Mouse (Mus musculus) myocyte (in vitro differentiated cells): ENCODE results near the gene Ccnd1.

Experiments used
- CEBPB ChIP-seq: IDR thresholded peaks from 2 replicates; pipeline ENCODE4 v1.6.1; 2011; ENCODE audit warnings: mild to moderate bottlenecking, moderate library complexity; ENCODE audit not compliant: poor library complexity, insufficient read depth, severe bottlenecking
- E2F4 ChIP-seq: IDR thresholded peaks from one replicate; pipeline ENCODE4 v1.6.1; 2011; ENCODE audit warnings: mild to moderate bottlenecking, control low read depth, moderate library complexity; ENCODE audit not compliant: insufficient read depth
- MAX ChIP-seq: IDR thresholded peaks from one replicate; pipeline ENCODE4 v1.6.1; 2011; ENCODE audit warnings: low read depth, mild to moderate bottlenecking, control low read depth
- MYOD1 ChIP-seq, 3 experiments: IDR thresholded peaks; one replicate each; pipeline ENCODE4 v1.6.1; 2011; ENCODE audit warnings: control low read depth in 2 of 3, low read depth in 2 of 3, mild to moderate bottlenecking in 2 of 3, moderate library complexity in 1 of 3; ENCODE audit not compliant: insufficient read length in 2 of 3, control insufficient read depth in 1 of 3
- MYOG ChIP-seq, 3 experiments: IDR thresholded peaks; one replicate each; pipeline ENCODE4 v1.6.1; 2011; ENCODE audit warnings: control low read depth in 2 of 3, low read depth in 2 of 3, mild to moderate bottlenecking in 2 of 3; ENCODE audit not compliant: insufficient read length in 2 of 3, control insufficient read depth in 1 of 3, insufficient read depth in 1 of 3
- POLR2A ChIP-seq: IDR thresholded peaks from one replicate; pipeline ENCODE4 v1.6.1; 2011; ENCODE audit warnings: low read depth, mild to moderate bottlenecking, control low read depth, moderate library complexity; ENCODE audit not compliant: insufficient read length
- POLR2AphosphoS2 ChIP-seq: IDR thresholded peaks from one replicate; pipeline ENCODE4 v1.6.1; 2011; ENCODE audit warnings: low read depth, control low read depth; ENCODE audit not compliant: insufficient read length
- REST ChIP-seq: IDR thresholded peaks from one replicate; pipeline ENCODE4 v1.6.1; 2011; ENCODE audit warnings: mild to moderate bottlenecking, control low read depth, moderate library complexity; ENCODE audit not compliant: insufficient read depth, insufficient read length
- SRF ChIP-seq: IDR thresholded peaks from one replicate; pipeline ENCODE4 v1.6.1; 2011; ENCODE audit warnings: low read depth; ENCODE audit not compliant: control insufficient read depth, insufficient read length
- TCF12 ChIP-seq: IDR thresholded peaks from one replicate; pipeline ENCODE4 v1.6.1; 2011; ENCODE audit warnings: mild to moderate bottlenecking, control low read depth; ENCODE audit not compliant: poor library complexity, insufficient read depth, severe bottlenecking
- TCF3 ChIP-seq: IDR thresholded peaks from one replicate; pipeline ENCODE4 v1.6.1; 2011; ENCODE audit warnings: low read depth, control low read depth; ENCODE audit not compliant: insufficient read length
- USF1 ChIP-seq: IDR thresholded peaks from one replicate; pipeline ENCODE4 v1.6.1; 2011; ENCODE audit warnings: low read depth, mild to moderate bottlenecking, control low read depth, moderate library complexity

GRCm38 (mm10) chr7:144958509-144959395, 19.0 kb upstream of the Ccnd1 start:
- TF ChIP-seq POLR2A (no peak), MAX (no peak), E2F4 (no peak), TCF12 (no peak), USF1 (no peak), SRF (no peak), REST (no peak), POLR2AphosphoS2 (no peak), MYOD1 (IDR thresholded peaks at IDR 0.05; ENCODE audit: control insufficient read depth in 1 of 3, insufficient read length in 2 of 3, low read depth in 2 of 3) (no peak), MYOG (IDR thresholded peaks at IDR 0.05; ENCODE audit: control insufficient read depth in 1 of 3, insufficient read depth in 1 of 3, insufficient read length in 2 of 3, low read depth in 2 of 3) (no peak), CEBPB (no peak), TCF3 (no peak)
